Mouse (Mus musculus) E14TG2a.4 (cell line): ENCODE data around the gene Bpgm.

Experiments used
- CTCF ChIP-seq: conservative IDR thresholded peaks from 2 replicates; pipeline ENCODE4 v1.5.1; 2014; ENCODE audit warnings: low read length
- POU5F1 ChIP-seq: IDR thresholded peaks from 2 replicates; pipeline ENCODE4 v1.6.1; 2014; ENCODE audit warnings: low read length, borderline replicate concordance

- TF ChIP-seq CTCF (no peak), POU5F1 (no peak)
These were observed 22.1 kb downstream of the Bpgm start for GRCm38 (mm10) chr6:34497991-34498625.
